Mouse (Mus musculus) ES-E14 (cell line): Measurements from ENCODE around the gene Unc45b.

Experiments
- CHD2 ChIP-seq: IDR thresholded peaks from 2 replicates; pipeline ENCODE4 v1.6.1; 2014; ENCODE audit warnings: mild to moderate bottlenecking, low read depth, low read length, inconsistent platforms
- ZC3H11A ChIP-seq: IDR thresholded peaks from 2 replicates; pipeline ENCODE4 v1.6.1; 2012; ENCODE audit warnings: low read depth, mild to moderate bottlenecking, inconsistent platforms, low read length, borderline replicate concordance
- ZNF384 ChIP-seq: IDR thresholded peaks from 2 replicates; pipeline ENCODE4 v1.6.1; 2012; ENCODE audit warnings: low read depth, low read length, inconsistent platforms

DNA sequence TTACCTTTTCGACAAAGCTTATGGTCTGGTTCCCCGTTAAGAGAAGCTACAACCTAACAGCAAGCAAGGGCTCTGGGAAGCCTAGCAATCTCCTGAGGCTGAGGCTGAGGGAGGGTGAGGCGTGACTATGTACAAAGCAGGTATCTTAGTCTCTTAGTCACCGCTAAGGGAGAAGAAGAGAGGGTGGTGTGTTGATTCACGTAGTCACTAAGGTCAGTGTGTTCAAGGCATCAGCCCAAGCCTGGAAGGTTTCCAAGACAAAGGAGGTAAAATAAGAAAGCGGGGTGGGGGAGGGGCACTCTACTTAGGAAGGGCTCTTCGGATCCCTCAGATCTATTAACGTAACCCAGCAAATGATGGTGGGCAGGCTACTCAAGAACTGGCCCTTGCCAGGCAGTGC is 48.8 kb upstream of the Unc45b start:
- TF ChIP-seq CHD2 (no peak), ZNF384 (no peak), ZC3H11A (no peak)
